Mouse (Mus musculus): Measurements from ENCODE around the gene Selp.

GRCm38 (mm10) chr1:164073803-164074202 lies 41.3 kb upstream of the Selp start:
- TF ChIP-seq CTCF (IDR thresholded peaks at IDR 0.05) (no peak), POLR2A (IDR thresholded peaks at IDR 0.05; ENCODE audit: insufficient read depth, low read depth, low read length) (no peak)

Data from heart, adult 2 months (tissue).